Mouse (Mus musculus) limb, embryonic 13.5 days (tissue): ENCODE results near the gene Tcf7. TPM values are rescaled to one million over a fixed set of nuclear protein-coding genes. Genes with fewer than 3 reads are reported as not detected.
"Not testable (repeated sequence)": the region's sequence is repeated elsewhere in the genome, so short reads cannot be mapped to it uniquely, and the experiment has no call there.

Source experiments
- ATAC-seq: fragments of 200-750 bp; cut with Nextera tagmentation; 2 replicates; pipeline ENCODE4 v1.8.0; 2017; ENCODE audit warnings: low read depth, moderate number of reproducible peaks, moderate TSS enrichment; ENCODE audit not compliant: low FRiP score
- H3K27ac ChIP-seq: fragments of 300-500 bp; sonication (generic); 2 replicates; pipeline ENCODE4 v1.5.1; 2015; ENCODE audit warnings: inconsistent platforms, mild to moderate bottlenecking, moderate library complexity
- H3K27me3 ChIP-seq: fragments of 300-500 bp; sonication (generic); 2 replicates; pipeline ENCODE4 v1.6.1; 2015; ENCODE audit warnings: mild to moderate bottlenecking, inconsistent platforms
- H3K36me3 ChIP-seq: fragments of 300-500 bp; sonication (generic); 2 replicates; pipeline ENCODE4 v1.6.1; 2015; ENCODE audit warnings: inconsistent platforms, mild to moderate bottlenecking, moderate library complexity
- H3K4me1 ChIP-seq: fragments of 300-500 bp; sonication (generic); 2 replicates; pipeline ENCODE4 v1.6.1; 2015; ENCODE audit warnings: inconsistent platforms
- H3K4me2 ChIP-seq: fragments of 300-500 bp; sonication (generic); replicated peaks from 2 replicates; pipeline ENCODE4 v1.6.1; 2015; ENCODE audit warnings: inconsistent platforms, mild to moderate bottlenecking, moderate library complexity
- H3K4me3 ChIP-seq: fragments of 300-500 bp; sonication (generic); 2 replicates; pipeline ENCODE4 v1.5.1; 2015; ENCODE audit warnings: moderate library complexity, mild to moderate bottlenecking, inconsistent platforms
- H3K9ac ChIP-seq: fragments of 300-500 bp; sonication (generic); 2 replicates; pipeline ENCODE4 v1.6.1; 2015; ENCODE audit warnings: mild to moderate bottlenecking, inconsistent platforms
- H3K9me3 ChIP-seq: fragments of 300-500 bp; sonication (generic); 2 replicates; pipeline ENCODE4 v1.6.1; 2016; ENCODE audit warnings: inconsistent platforms
- WGBS: fragments of 180-500 bp; shearing (Covaris S2); methylation state at CpG from one replicate; pipeline ENCODE4 v1.1.7; 2015; 5-methylcytosine and 5-hydroxymethylcytosine counted together
- polyA plus RNA-seq: library from polyadenylated mRNA; unstranded; fragments of >200 nt; fragmentation: Nextera tagmentation; extraction: Ambion mirVana; gene quantifications from 2 replicates; pipeline ENCODE4 v1.2.1, GENCODE M21; 2015

The Tcf7 gene
- polyA plus RNA-seq, 1 experiment from 2014 or later, result 8.5 TPM

- ATAC-seq, result peak; percentile 88
- peak within 1 kb of the TSS; percentile 99 for H3K4me3 ChIP-seq
- no peaks in the 10 kb centered on the region for H3K9me3 ChIP-seq
- under 1% methylated on average over 87 of the region's 87 CpGs for WGBS
- H3K27ac ChIP-seq, result peak within 1 kb of the TSS; percentile 98
- peaks cover 23% of the 10 kb centered on the region for H3K4me1 ChIP-seq
- H3K9ac ChIP-seq, result peak within 1 kb of the TSS; percentile 99
- peaks cover 10% of the 10 kb centered on the region for H3K36me3 ChIP-seq
- peak within 1 kb of the TSS; percentile 82 for H3K4me2 ChIP-seq
- no peaks in the 10 kb centered on the region for H3K27me3 ChIP-seq
Observed at GRCm38 (mm10) chr11:52231606-52232541, 50.9 kb downstream of the Tcf7 start, which contains the start of gene Skp1a. TSS of gene Skp1a (plus strand) at chr11:52231995.

- Histone ChIP-seq H3K9me3 (no peaks in the 10 kb centered on the region), H3K9ac (peak overlapping the region; percentile 99; the same call in 1 of the 2 replicates), H3K36me3 (peaks cover 2% of the 10 kb centered on the region), H3K4me3 (peak overlapping the region; percentile 99), H3K4me2 (peak overlapping the region; percentile 64), H3K4me1 (peaks cover 23% of the 10 kb centered on the region), H3K27ac (no peak overlapping the region), H3K27me3 (no peaks in the 10 kb centered on the region)
- no peak for ATAC-seq
- WGBS, result 51% methylated on average over 5 of the region's 5 CpGs
Observed at GRCm38 (mm10) chr11:52230694-52231093, 52.1 kb downstream of the Tcf7 start.

- WGBS, result 74% methylated on average over 7 of the region's 7 CpGs
- no peak for ATAC-seq
- Histone ChIP-seq H3K36me3 (no peaks in the 10 kb centered on the region), H3K4me1 (peaks cover 23% of the 10 kb centered on the region), H3K4me3 (no peak overlapping the region), H3K4me2 (no peak overlapping the region), H3K27ac (no peak overlapping the region), H3K9ac (no peak overlapping the region), H3K9me3 (no peaks in the 10 kb centered on the region), H3K27me3 (peaks cover 9% of the 10 kb centered on the region; the same call in 1 of the 2 replicates)
Observed at GRCm38 (mm10) chr11:52228722-52229448, 53.9 kb downstream of the Tcf7 start.

GRCm38 (mm10) chr11:52227466-52228226 lies 55.2 kb downstream of the Tcf7 start:
- Histone ChIP-seq H3K4me2 (no peak overlapping the region), H3K4me3 (no peak overlapping the region), H3K9me3 (no peaks in the 10 kb centered on the region), H3K9ac (no peak overlapping the region), H3K4me1 (peaks cover 14% of the 10 kb centered on the region), H3K27me3 (peaks cover 12% of the 10 kb centered on the region; the same call in 1 of the 2 replicates), H3K36me3 (no peaks in the 10 kb centered on the region), H3K27ac (no peak overlapping the region)
- no peak for ATAC-seq
- 77% methylated on average over 13 of the region's 13 CpGs for WGBS

- H3K27me3 ChIP-seq, result peaks cover 12% of the 10 kb centered on the region; the same call in 1 of the 2 replicates
- H3K36me3 ChIP-seq, result no peaks in the 10 kb centered on the region
- no peak overlapping the region for H3K4me2 ChIP-seq
- peaks cover 14% of the 10 kb centered on the region for H3K4me1 ChIP-seq
- WGBS, result 63% methylated on average over 3 of the region's 3 CpGs
- H3K4me3 ChIP-seq, result no peak overlapping the region
- ATAC-seq, result no peak
- H3K9ac ChIP-seq, result no peak overlapping the region
- H3K27ac ChIP-seq, result no peak overlapping the region
- H3K9me3 ChIP-seq, result no peaks in the 10 kb centered on the region
Observed at GRCm38 (mm10) chr11:52227053-52227452, 55.8 kb downstream of the Tcf7 start.

- 48% methylated on average over 3 of the region's 3 CpGs for WGBS
- Histone ChIP-seq H3K4me1 (peaks cover 13% of the 10 kb centered on the region), H3K9me3 (no peaks in the 10 kb centered on the region), H3K27me3 (peaks cover 12% of the 10 kb centered on the region; the same call in 1 of the 2 replicates), H3K4me3 (no peak overlapping the region), H3K36me3 (no peaks in the 10 kb centered on the region), H3K4me2 (no peak overlapping the region), H3K9ac (no peak overlapping the region), H3K27ac (no peak overlapping the region)
- ATAC-seq, result no peak
Observed at GRCm38 (mm10) chr11:52225986-52226599, 56.7 kb downstream of the Tcf7 start.

GRCm38 (mm10) chr11:52223968-52224682 lies 58.7 kb downstream of the Tcf7 start:
- Histone ChIP-seq H3K4me1 (0 out of 2 replicates have a peak, but pooled peaks cover 6% of the 10 kb centered on the region), H3K9ac (peak overlapping the region; percentile 43; the same call in 1 of the 2 replicates), H3K4me2 (peak overlapping the region; percentile 56), H3K36me3 (no peaks in the 10 kb centered on the region), H3K9me3 (no peaks in the 10 kb centered on the region), H3K27ac (no peak overlapping the region), H3K27me3 (peaks cover 12% of the 10 kb centered on the region; the same call in 1 of the 2 replicates), H3K4me3 (peak overlapping the region; percentile 28)
- no peak for ATAC-seq
- 10% methylated on average over 19 of the region's 19 CpGs for WGBS

GRCm38 (mm10) chr11:52222891-52223290 lies 59.9 kb downstream of the Tcf7 start:
- no peak for ATAC-seq
- peaks cover 12% of the 10 kb centered on the region; the same call in 1 of the 2 replicates for H3K27me3 ChIP-seq
- no peak overlapping the region for H3K4me2 ChIP-seq
- H3K4me1 ChIP-seq, result 0 out of 2 replicates have a peak, but pooled peaks cover 6% of the 10 kb centered on the region
- H3K36me3 ChIP-seq, result no peaks in the 10 kb centered on the region
- H3K4me3 ChIP-seq, result no peak overlapping the region
- 71% methylated on average over 6 of the region's 6 CpGs for WGBS
- no peak overlapping the region for H3K27ac ChIP-seq
- H3K9ac ChIP-seq, result no peak overlapping the region
- H3K9me3 ChIP-seq, result no peaks in the 10 kb centered on the region

- H3K27ac ChIP-seq, H3K36me3 ChIP-seq, H3K9ac ChIP-seq, H3K4me2 ChIP-seq, H3K9me3 ChIP-seq, H3K4me1 ChIP-seq, H3K4me3 ChIP-seq, ATAC-seq: not testable (repeated sequence)
- peaks cover 12% of the 10 kb centered on the region; the same call in 1 of the 2 replicates for H3K27me3 ChIP-seq
- 89% methylated on average over 6 of the region's 6 CpGs for WGBS
Observed at GRCm38 (mm10) chr11:52221921-52222320, 60.9 kb downstream of the Tcf7 start.

- Histone ChIP-seq H3K4me3 (no peak overlapping the region), H3K9ac (no peak overlapping the region), H3K9me3 (no peaks in the 10 kb centered on the region), H3K4me1 (0 out of 2 replicates have a peak, but pooled peaks cover 6% of the 10 kb centered on the region), H3K27me3 (peaks cover 12% of the 10 kb centered on the region; the same call in 1 of the 2 replicates), H3K4me2 (peak overlapping the region; percentile 39; the same call in 1 of the 2 replicates), H3K27ac (no peak overlapping the region), H3K36me3 (no peaks in the 10 kb centered on the region)
- WGBS, result 9% methylated on average over 4 of the region's 4 CpGs
- ATAC-seq, result no peak
Observed at GRCm38 (mm10) chr11:52220282-52220681, 62.5 kb downstream of the Tcf7 start.
